Mouse (Mus musculus) CD4-positive, CD25-positive, alpha-beta regulatory T cell, adult 4 months (primary cell): ENCODE measurements around the gene Plekho2. TPM values are rescaled to one million over a fixed set of nuclear protein-coding genes. Genes with fewer than 3 reads are reported as not detected.

Experiments used
- ATAC-seq: one replicate; pipeline ENCODE4 v1.8.0; 2017
- polyA plus RNA-seq, 2 experiments: library from polyadenylated mRNA; unstranded; fragments of 100-300 nt; shearing (Covaris generic); gene quantifications; one replicate each; pipeline ENCODE4 v1.2.1; 2017

Gene Plekho2
- polyA plus RNA-seq, 2 experiments from 2014 or later, result 53.6 to 81.0 TPM

- no peak for ATAC-seq
Observed at GRCm38 (mm10) chr9:65529659-65530058, 50.2 kb downstream of the Plekho2 start.

GRCm38 (mm10) chr9:65528417-65529038 is 51.3 kb downstream of the Plekho2 start:
- no peak for ATAC-seq

GRCm38 (mm10) chr9:65525445-65526195 is 54.2 kb downstream of the Plekho2 start:
- ATAC-seq, result no peak

- ATAC-seq, result peak; percentile 94
Observed at GRCm38 (mm10) chr9:65523611-65524364, 56.1 kb downstream of the Plekho2 start.

- no peak for ATAC-seq
Observed at GRCm38 (mm10) chr9:65520505-65520876, 59.3 kb downstream of the Plekho2 start.

- ATAC-seq, result no peak
Observed at GRCm38 (mm10) chr9:65519807-65520504, 59.9 kb downstream of the Plekho2 start, which contains the start of gene Ankdd1a. Ankdd1a (minus strand) TSS chr9:65520193.

- no peak for ATAC-seq
Observed at GRCm38 (mm10) chr9:65514851-65515261, 65.0 kb downstream of the Plekho2 start.

GRCm38 (mm10) chr9:65514431-65514830 is 65.4 kb downstream of the Plekho2 start:
- ATAC-seq, result no peak

- ATAC-seq, result no peak
Observed at GRCm38 (mm10) chr9:65512520-65512919, 67.3 kb downstream of the Plekho2 start.

- no peak for ATAC-seq
Observed at GRCm38 (mm10) chr9:65508449-65508848, 71.4 kb downstream of the Plekho2 start.

- no peak for ATAC-seq
Observed at GRCm38 (mm10) chr9:65502721-65503505, 76.9 kb downstream of the Plekho2 start.

Other genes with a start within 250 kb of the Plekho2 start
- 1 to 10 TPM; 4.5 to 7.7 TPM for gene Pdcd7, start 233.9 kb downstream of the Plekho2 start, polyA plus RNA-seq
- not detected for gene Ubap1l, start 219.0 kb downstream of the Plekho2 start, polyA plus RNA-seq
- gene Kbtbd13, start 188.4 kb downstream of the Plekho2 start, polyA plus RNA-seq, result not detected
- gene Rasl12, start 181.5 kb downstream of the Plekho2 start, polyA plus RNA-seq, result not detected
- not detected for gene Slc51b, start 157.1 kb downstream of the Plekho2 start, polyA plus RNA-seq
- gene Mtfmt, start 144.3 kb downstream of the Plekho2 start, polyA plus RNA-seq, result 10 to 100 TPM; 29.3 to 31.7 TPM
- gene Spg21, start 119.1 kb downstream of the Plekho2 start, polyA plus RNA-seq, result 10 to 100 TPM; 76.6 to 78.9 TPM
- under 1 TPM in 1 of 2 experiments, not detected in 1; 0.35 TPM for gene Ankdd1a, start 59.8 kb downstream of the Plekho2 start, polyA plus RNA-seq
- 1 to 10 TPM in 1 of 2 experiments, under 1 TPM in 1; 0.73 to 1.1 TPM for gene Pif1, start 7.1 kb upstream of the Plekho2 start, polyA plus RNA-seq
- gene Rbpms2, start 49.6 kb upstream of the Plekho2 start, polyA plus RNA-seq, result 1 to 10 TPM in 1 of 2 experiments, under 1 TPM in 1; 0.23 to 3.0 TPM
- 10 to 100 TPM; 28.1 to 40.3 TPM for gene Oaz2, start 88.0 kb upstream of the Plekho2 start, polyA plus RNA-seq
- gene Zfp609, start 247.5 kb upstream of the Plekho2 start, polyA plus RNA-seq, result 1 to 10 TPM; 2.7 TPM